Mouse (Mus musculus) cerebellum, adult 2 months (tissue): ENCODE results near the gene Galnt6.

ENCODE experiments used
- CTCF ChIP-seq: fragments of 200-500 bp; IDR thresholded peaks from 2 replicates; pipeline ENCODE4 v1.5.1; 2011; ENCODE audit warnings: low read depth, mild to moderate bottlenecking, control low read depth, low read length, moderate library complexity, borderline replicate concordance; ENCODE audit not compliant: insufficient read depth
- POLR2A ChIP-seq: fragments of 200-500 bp; IDR thresholded peaks from 2 replicates; pipeline ENCODE4 v1.6.1; 2011; ENCODE audit warnings: low read length, control low read depth, borderline replicate concordance; ENCODE audit not compliant: insufficient read depth

- TF ChIP-seq CTCF, result no peak
- TF ChIP-seq POLR2A, result no peak
These were observed 28.8 kb downstream of the Galnt6 start for GRCm38 (mm10) chr15:100700424-100700823.
